Mouse (Mus musculus) neutrophil, adult 65 days (primary cell): ENCODE data around the gene Pdcd7. TPM values are rescaled to one million over a fixed set of nuclear protein-coding genes. Genes with fewer than 3 reads are reported as not detected.

Source experiments
- total RNA-seq: library from RNA; stranded (reverse); gene quantifications from 2 replicates; pipeline ENCODE4 v1.2.4, GENCODE M21; 2023

Gene Pdcd7
- total RNA-seq: 10.3 and 11.4 TPM in 2 replicates

GRCm38 (mm10) chr9:65345854-65346475, at the start of gene Pdcd7:
Pdcd7 (plus strand) TSS chr9:65346104.

DNA sequence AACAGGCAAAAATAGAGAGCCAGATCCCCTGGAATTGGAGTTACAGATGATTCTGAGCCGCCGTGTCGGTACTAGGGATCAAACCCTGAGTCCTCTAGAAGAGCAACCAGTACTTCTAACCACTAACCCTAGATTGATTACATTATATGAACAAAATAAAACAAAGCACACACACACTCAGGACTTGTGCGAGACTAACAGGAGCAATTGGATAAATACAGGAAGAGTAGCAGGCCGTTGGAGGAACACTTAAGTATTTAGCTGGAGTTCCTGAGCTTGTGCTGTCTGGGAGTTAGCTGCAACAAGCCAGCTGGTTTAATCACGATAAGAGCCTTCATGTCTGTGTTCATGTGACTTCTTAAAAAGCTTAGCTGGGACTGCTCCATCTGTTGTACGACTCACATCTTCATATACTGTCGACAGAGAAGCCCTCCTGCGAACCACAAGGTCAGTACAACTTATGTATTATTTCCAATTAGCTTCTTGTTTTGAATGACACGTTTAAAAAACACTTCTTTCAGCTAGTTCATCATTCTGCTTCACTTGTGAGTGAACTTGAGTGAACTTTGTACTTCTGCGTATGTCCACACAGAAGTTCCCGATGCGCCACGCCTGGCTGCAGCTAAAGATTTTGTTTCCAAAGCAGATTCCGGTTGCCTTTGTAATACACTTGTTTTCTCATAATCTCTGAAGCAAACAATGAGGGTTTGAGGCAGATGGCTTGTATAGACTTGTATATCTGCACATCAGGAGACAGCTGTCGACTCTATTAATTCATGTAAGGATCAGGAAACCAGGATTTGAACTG, 14.9 kb downstream of the Pdcd7 start, which contains the start of gene Ubap1l:
Gene Ubap1l, plus strand, starts transcription at position 401 of the 808 bp plus-strand sequence.

GRCm38 (mm10) chr9:65391613-65391964, 45.7 kb downstream of the Pdcd7 start, which contains the start of gene Kbtbd13:
Kbtbd13 (minus strand) TSS chr9:65391652.

GRCm38 (mm10) chr9:65398279-65398678, 52.4 kb downstream of the Pdcd7 start, which contains the start of gene Rasl12:
Rasl12 (plus strand) TSS chr9:65398506.

Other genes with a start within 250 kb of the Pdcd7 start
- 0.14 TPM in 1 of 2 replicates, not detected in the other for gene Igdcc4, start 244.6 kb upstream of the Pdcd7 start, total RNA-seq
- not detected in 2 replicates for gene Igdcc3, start 204.9 kb upstream of the Pdcd7 start, total RNA-seq
- 2.6 and 2.9 TPM in 2 replicates for gene Parp16, start 150.8 kb upstream of the Pdcd7 start, total RNA-seq
- not detected in 2 replicates for gene Cilp, start 80.9 kb upstream of the Pdcd7 start, total RNA-seq
- gene Clpx, start 51.8 kb upstream of the Pdcd7 start, total RNA-seq: 16.5 and 23.1 TPM in 2 replicates
- not detected in 2 replicates for gene Ubap1l, start 14.9 kb downstream of the Pdcd7 start, total RNA-seq
- not detected in 2 replicates for gene Kbtbd13, start 45.5 kb downstream of the Pdcd7 start, total RNA-seq
- not detected in 2 replicates for gene Rasl12, start 52.4 kb downstream of the Pdcd7 start, total RNA-seq
- not detected in 2 replicates for gene Slc51b, start 76.9 kb downstream of the Pdcd7 start, total RNA-seq
- gene Mtfmt, start 89.7 kb downstream of the Pdcd7 start, total RNA-seq: 4.2 and 4.6 TPM in 2 replicates
- gene Spg21, start 114.8 kb downstream of the Pdcd7 start, total RNA-seq: 63.9 and 70.8 TPM in 2 replicates
- gene Ankdd1a, start 174.1 kb downstream of the Pdcd7 start, total RNA-seq: 1.7 and 3.1 TPM in 2 replicates
- gene Plekho2, start 233.9 kb downstream of the Pdcd7 start, total RNA-seq: 205 and 249 TPM in 2 replicates
- gene Pif1, start 241.1 kb downstream of the Pdcd7 start, total RNA-seq: 8.9 and 10.4 TPM in 2 replicates